In the genomic region with DNA sequence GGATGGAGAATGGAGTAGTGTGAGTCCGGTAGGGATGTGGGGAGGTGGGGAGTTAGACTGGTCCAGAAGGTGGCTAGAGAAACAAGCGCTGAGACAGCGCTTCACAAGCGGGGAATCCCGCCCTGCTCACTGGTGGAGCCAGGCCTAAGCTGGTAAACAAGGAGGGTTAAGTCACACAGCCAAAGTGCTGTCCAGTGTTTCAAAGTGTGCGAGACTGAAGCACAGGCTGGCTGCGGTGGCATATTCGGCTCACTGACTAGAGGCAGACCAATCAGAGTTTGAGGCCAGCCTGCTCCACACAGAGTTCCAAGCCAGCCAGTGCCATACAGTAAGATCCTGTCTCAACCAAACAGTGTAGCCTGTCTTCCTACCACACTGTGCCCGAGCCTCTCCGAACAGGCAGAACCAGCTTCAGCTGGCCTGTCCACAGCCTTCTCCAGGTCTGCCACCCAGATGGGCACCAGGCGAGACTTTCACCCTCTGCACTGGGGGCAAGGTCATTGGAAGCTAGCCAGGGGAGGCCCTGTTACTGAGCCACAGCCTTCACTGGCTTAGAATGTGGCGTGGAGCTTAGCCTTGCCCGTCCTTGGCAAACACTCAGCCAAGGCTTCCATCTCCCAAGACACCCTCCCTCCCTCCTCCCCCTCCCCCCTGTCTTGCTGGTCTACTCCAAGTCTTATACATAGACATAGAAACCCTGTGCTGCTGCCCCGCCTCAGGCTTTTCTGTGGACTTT, we compare ENCODE assay signal across 9 mouse cellular contexts.
DNase-seq lines count a peak whose midpoint lies in the region; ATAC-seq lines count a peak whose summit lies in the region.
"Had no signal": no experiment of that assay in that cellular context is flagged by ENCODE, and none has a peak within 500 bp of the region (broad histone marks: within the 10 kb centered on the region; RNA-seq: fewer than 3 reads in every experiment).

No protein-coding gene starts in this region.

- 70% methylated on average over 14 of the region's 14 CpGs for WGBS in limb, embryonic 15.5 days

- intact Hi-C loops in heart, postnatal 14 days (cut with DNase I) = no loop called here

- ATAC-seq in limb, embryonic 15.5 days (ENCODE audit: insufficient number of reproducible peaks, low FRiP score, low TSS enrichment, low read depth) = peak; percentile 25; the same call in 1 of the 2 replicates

- peak overlapping the region; percentile 85 for H3K27ac ChIP-seq in limb, embryonic 15.5 days

- H3K9me3 ChIP-seq in limb, embryonic 15.5 days = no peaks in the 10 kb centered on the region

- DNase-seq in cerebellum, adult 11-12 months = peak; percentile 54
- DNase-seq in cerebellum, adult 8-10 months = no peak
- peak; percentile 83 for DNase-seq in ovary, postnatal 36 days (ENCODE audit: low spot score)
- no peak for DNase-seq in ovary, postnatal 14 days (ENCODE audit: low spot score)
- peak; percentile 40 to 67 for DNase-seq in heart, postnatal 14 days
- no peak for DNase-seq in right cerebral cortex, postnatal 25 days
- no peak for DNase-seq in frontal cortex, postnatal 14 days (ENCODE audit: low spot score in 2 of 2)
- DNase-seq: lung, embryonic 14.5 days had no signal

- H3K4me1 ChIP-seq in limb, embryonic 15.5 days = peaks cover 61% of the 10 kb centered on the region

- no peaks in the 10 kb centered on the region for H3K27me3 ChIP-seq in limb, embryonic 15.5 days

- no peak overlapping the region for H3K4me2 ChIP-seq in limb, embryonic 15.5 days
- H3K4me2 ChIP-seq: lung, embryonic 14.5 days had no signal

- no peak overlapping the region for H3K4me3 ChIP-seq in limb, embryonic 15.5 days

- no peaks in the 10 kb centered on the region for H3K36me3 ChIP-seq in limb, embryonic 15.5 days

- no peak overlapping the region for H3K9ac ChIP-seq in limb, embryonic 15.5 days
- H3K9ac ChIP-seq: lung, embryonic 14.5 days had no signal

Comparison
In these comparisons a context has a peak if more than half of its experiments do, and no peak if none do; other contexts are left out.
1. DNase-seq: peak in cerebellum, adult 11-12 months (single experiment), ovary, postnatal 36 days (single experiment) and heart, postnatal 14 days (2 of 2); none in cerebellum, adult 8-10 months (single experiment), ovary, postnatal 14 days (single experiment), right cerebral cortex, postnatal 25 days (single experiment) and frontal cortex, postnatal 14 days (0 of 2).